Mouse (Mus musculus): ENCODE results near the gene Nploc4. TPM values are rescaled to one million over a fixed set of nuclear protein-coding genes. Genes with fewer than 3 reads are reported as not detected.
"Not testable (repeated sequence)": the region's sequence is repeated elsewhere in the genome, so short reads cannot be mapped to it uniquely, and the experiment has no call there.

The Nploc4 gene
- polyA plus RNA-seq, 1 experiment from 2014 or later, result 36.3 TPM

- Histone ChIP-seq H3K9me3 (replicated peaks) (no peaks in the 10 kb centered on the region), H3K36me3 (no peaks in the 10 kb centered on the region), H3K4me1 (no peaks in the 10 kb centered on the region), H3K4me3 (replicated peaks) (no peak within 1 kb of the TSS), H3K4me2 (replicated peaks) (no peak within 1 kb of the TSS), H3K27ac (replicated peaks) (no peak within 1 kb of the TSS), H3K27me3 (no peaks in the 10 kb centered on the region), H3K9ac (no peak within 1 kb of the TSS)
- WGBS, result 86% methylated on average over 3 of the region's 3 CpGs
- ATAC-seq (ENCODE audit: insufficient number of reproducible peaks, low FRiP score, low TSS enrichment, low read depth), result no peak
Measured at GRCm38 (mm10) chr11:120442344-120442743, 4.8 kb upstream of the Nploc4 start, which contains the start of gene Tspan10. Gene Tspan10, plus strand, starts transcription at chr11:120442644.

DNA sequence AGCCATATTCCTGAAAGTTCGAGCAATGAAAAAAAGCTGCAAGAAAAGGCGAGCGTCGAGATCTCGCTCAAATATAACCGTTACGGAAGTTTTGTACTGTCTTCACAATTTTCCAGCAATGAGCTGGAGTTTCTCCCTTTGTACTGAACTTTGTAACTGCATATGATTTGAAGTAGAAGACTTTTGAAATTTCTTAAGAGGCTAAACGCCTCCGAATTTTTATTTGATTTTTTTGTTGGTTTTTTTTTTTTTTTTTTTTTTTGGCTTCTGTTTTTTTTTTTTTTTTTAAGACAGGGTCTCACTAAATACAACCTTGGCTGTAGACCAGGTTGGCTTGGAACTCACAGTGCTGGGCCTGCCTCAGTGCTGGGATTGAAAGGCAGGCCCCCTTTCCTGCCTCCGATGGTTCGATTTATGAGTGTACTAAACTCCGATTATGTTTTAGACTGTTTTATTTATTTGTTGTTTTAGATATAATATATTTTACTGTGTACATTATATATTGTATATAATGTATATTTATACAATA, 413 bp upstream of the Nploc4 start:
- Histone ChIP-seq H3K4me2 (replicated peaks) (peak overlapping the region; percentile 54), H3K9ac (peak overlapping the region; percentile 86; the same call in 1 of the 2 replicates), H3K9me3 (replicated peaks) (no peaks in the 10 kb centered on the region), H3K27ac (replicated peaks) (peak overlapping the region; percentile 77; the same call in 1 of the 2 replicates), H3K27me3 (no peaks in the 10 kb centered on the region), H3K4me1 (peaks cover 11% of the 10 kb centered on the region), H3K4me3 (replicated peaks) (peak overlapping the region; percentile 85), H3K36me3 (peaks cover 21% of the 10 kb centered on the region)
- WGBS, result 25% methylated on average over 12 of the region's 12 CpGs
- ATAC-seq (ENCODE audit: insufficient number of reproducible peaks, low FRiP score, low TSS enrichment, low read depth), result no peak

GRCm38 (mm10) chr11:120426727-120427126, 10.8 kb downstream of the Nploc4 start:
- Histone ChIP-seq H3K4me2 (replicated peaks) (no peak overlapping the region), H3K9me3 (replicated peaks) (no peaks in the 10 kb centered on the region), H3K36me3 (peaks cover 79% of the 10 kb centered on the region), H3K4me3 (replicated peaks) (no peak overlapping the region), H3K9ac (no peak overlapping the region), H3K27ac (replicated peaks) (no peak overlapping the region), H3K27me3 (no peaks in the 10 kb centered on the region), H3K4me1 (no peaks in the 10 kb centered on the region)
- no peak for ATAC-seq (ENCODE audit: insufficient number of reproducible peaks, low FRiP score, low TSS enrichment, low read depth)
- WGBS, result 87% methylated on average over 3 of the region's 3 CpGs

DNA sequence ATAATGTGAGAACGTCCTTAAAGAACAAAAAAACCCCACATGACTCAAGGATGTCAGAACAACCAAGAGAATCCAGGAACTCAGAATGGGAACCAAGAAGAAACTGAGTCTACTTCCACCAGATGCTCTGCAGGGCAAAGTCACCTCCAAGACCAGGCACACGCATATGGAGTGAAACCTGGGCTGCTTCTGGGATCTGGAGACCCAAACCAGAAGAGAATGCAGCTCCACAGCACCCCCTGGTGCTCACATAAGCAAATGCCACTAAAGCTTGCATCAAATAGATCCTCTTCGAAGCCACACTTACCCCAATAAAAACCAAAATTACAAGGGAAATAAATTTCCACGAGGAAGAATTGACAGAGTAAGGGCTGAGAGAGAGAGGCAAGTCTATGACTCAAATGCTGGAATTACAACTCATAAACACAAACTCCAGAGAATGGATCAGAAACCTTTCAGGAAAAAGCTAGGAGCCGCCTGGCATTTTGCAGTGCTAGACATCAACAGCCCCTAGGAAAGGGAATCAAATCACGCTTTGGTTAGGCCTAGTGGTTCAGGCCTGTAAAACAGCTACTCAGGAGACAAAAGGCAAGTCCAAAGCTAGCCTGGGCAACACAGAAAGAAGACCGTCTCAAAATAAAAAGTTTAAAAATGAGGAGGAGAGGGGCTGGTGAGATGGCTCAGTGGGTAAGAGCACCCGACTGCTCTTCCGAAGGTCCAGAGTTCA, 13.8 kb downstream of the Nploc4 start:
- WGBS, result 64% methylated on average over 9 of the region's 9 CpGs
- no peak for ATAC-seq (ENCODE audit: insufficient number of reproducible peaks, low FRiP score, low TSS enrichment, low read depth)
- Histone ChIP-seq H3K4me1 (no peaks in the 10 kb centered on the region), H3K9me3 (replicated peaks) (no peaks in the 10 kb centered on the region), H3K27ac (replicated peaks) (no peak overlapping the region), H3K9ac (no peak overlapping the region), H3K36me3 (peaks cover 78% of the 10 kb centered on the region), H3K4me2 (replicated peaks) (no peak overlapping the region), H3K27me3 (no peaks in the 10 kb centered on the region), H3K4me3 (replicated peaks) (no peak overlapping the region)

- Histone ChIP-seq H3K27me3 (no peaks in the 10 kb centered on the region), H3K9ac (no peak overlapping the region), H3K27ac (replicated peaks) (no peak overlapping the region), H3K4me3 (replicated peaks) (no peak overlapping the region), H3K4me1 (no peaks in the 10 kb centered on the region), H3K4me2 (replicated peaks) (no peak overlapping the region), H3K36me3 (peaks cover 78% of the 10 kb centered on the region), H3K9me3 (replicated peaks) (no peaks in the 10 kb centered on the region)
- WGBS, result 85% methylated on average over 13 of the region's 13 CpGs
- no peak for ATAC-seq (ENCODE audit: insufficient number of reproducible peaks, low FRiP score, low TSS enrichment, low read depth)
Measured at GRCm38 (mm10) chr11:120422651-120423568, 14.6 kb downstream of the Nploc4 start.

GRCm38 (mm10) chr11:120418592-120418991, 18.9 kb downstream of the Nploc4 start:
- Histone ChIP-seq H3K4me3 (replicated peaks) (no peak overlapping the region), H3K27ac (replicated peaks) (no peak overlapping the region), H3K9ac (no peak overlapping the region), H3K4me2 (replicated peaks) (no peak overlapping the region), H3K9me3 (replicated peaks) (no peaks in the 10 kb centered on the region), H3K27me3 (no peaks in the 10 kb centered on the region), H3K4me1 (no peaks in the 10 kb centered on the region), H3K36me3 (peaks cover 78% of the 10 kb centered on the region)
- no peak for ATAC-seq (ENCODE audit: insufficient number of reproducible peaks, low FRiP score, low TSS enrichment, low read depth)
- whole genome bisulfite sequencing, result 89% methylated on average over 1 of the region's 1 CpGs

DNA sequence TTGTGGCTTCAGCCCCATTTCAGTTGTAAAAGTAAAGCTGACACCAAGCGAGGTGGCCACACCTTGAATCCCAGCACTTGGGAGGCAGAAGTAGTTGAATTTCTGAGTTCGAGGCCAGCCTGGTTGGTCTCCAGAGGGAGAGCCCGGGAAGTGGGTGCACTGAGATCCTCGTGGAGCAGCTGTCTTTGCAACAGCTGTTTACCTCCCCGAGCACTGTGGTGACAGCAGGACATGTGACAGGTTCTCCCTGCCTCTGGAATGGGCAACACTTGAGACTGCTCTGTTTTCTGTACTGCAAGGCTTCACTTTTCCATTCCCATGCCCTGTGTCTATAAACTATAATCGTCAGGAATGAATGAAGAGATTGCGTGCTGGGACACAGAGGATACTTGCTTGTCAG, 19.7 kb downstream of the Nploc4 start:
- no peak overlapping the region for H3K4me3 ChIP-seq (replicated peaks)
- H3K27ac ChIP-seq (replicated peaks), result no peak overlapping the region
- no peaks in the 10 kb centered on the region for H3K9me3 ChIP-seq (replicated peaks)
- 89% methylated on average over 7 of the region's 7 CpGs for WGBS
- H3K4me1 ChIP-seq, result no peaks in the 10 kb centered on the region
- H3K4me2 ChIP-seq (replicated peaks), result no peak overlapping the region
- no peaks in the 10 kb centered on the region for H3K27me3 ChIP-seq
- H3K9ac ChIP-seq, result no peak overlapping the region
- peaks cover 78% of the 10 kb centered on the region for H3K36me3 ChIP-seq
- ATAC-seq (ENCODE audit: insufficient number of reproducible peaks, low FRiP score, low TSS enrichment, low read depth), result no peak

DNA sequence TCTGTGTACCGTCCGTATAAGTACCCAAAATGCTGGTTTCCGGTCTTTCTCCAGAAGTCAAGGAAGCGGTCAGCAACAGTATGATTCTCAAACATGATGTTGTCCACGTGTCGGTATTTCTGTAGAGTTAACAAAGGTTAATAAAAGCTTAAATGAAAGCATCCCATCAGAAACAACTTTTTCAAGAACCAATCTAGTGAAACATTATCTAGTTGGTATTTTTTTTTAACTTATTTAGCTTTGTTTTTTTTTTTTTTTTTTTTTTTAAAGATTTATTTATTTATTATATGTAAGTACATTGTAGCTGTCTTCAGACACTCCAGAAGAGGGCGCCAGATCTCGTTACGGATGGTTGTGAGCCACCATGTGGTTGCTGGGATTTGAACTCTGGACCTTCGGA, 23.9 kb downstream of the Nploc4 start:
- H3K27me3 ChIP-seq; H3K4me1 ChIP-seq; H3K27ac ChIP-seq (replicated peaks); H3K9me3 ChIP-seq (replicated peaks); ATAC-seq (ENCODE audit: insufficient number of reproducible peaks, low FRiP score, low TSS enrichment, low read depth); H3K9ac ChIP-seq; H3K4me2 ChIP-seq (replicated peaks); H3K4me3 ChIP-seq (replicated peaks): not testable (repeated sequence)
- peaks cover 85% of the 10 kb centered on the region for H3K36me3 ChIP-seq
- WGBS, result 95% methylated on average over 7 of the region's 10 CpGs

- H3K4me3 ChIP-seq (replicated peaks), result no peak overlapping the region
- no peak overlapping the region for H3K9ac ChIP-seq
- no peak for ATAC-seq (ENCODE audit: insufficient number of reproducible peaks, low FRiP score, low TSS enrichment, low read depth)
- no peaks in the 10 kb centered on the region for H3K9me3 ChIP-seq (replicated peaks)
- H3K27ac ChIP-seq (replicated peaks), result no peak overlapping the region
- no peaks in the 10 kb centered on the region for H3K27me3 ChIP-seq
- H3K4me2 ChIP-seq (replicated peaks), result no peak overlapping the region
- peaks cover 94% of the 10 kb centered on the region for H3K36me3 ChIP-seq
- 84% methylated on average over 1 of the region's 1 CpGs for WGBS
- no peaks in the 10 kb centered on the region for H3K4me1 ChIP-seq
Measured at GRCm38 (mm10) chr11:120406445-120406844, 31.1 kb downstream of the Nploc4 start.

DNA sequence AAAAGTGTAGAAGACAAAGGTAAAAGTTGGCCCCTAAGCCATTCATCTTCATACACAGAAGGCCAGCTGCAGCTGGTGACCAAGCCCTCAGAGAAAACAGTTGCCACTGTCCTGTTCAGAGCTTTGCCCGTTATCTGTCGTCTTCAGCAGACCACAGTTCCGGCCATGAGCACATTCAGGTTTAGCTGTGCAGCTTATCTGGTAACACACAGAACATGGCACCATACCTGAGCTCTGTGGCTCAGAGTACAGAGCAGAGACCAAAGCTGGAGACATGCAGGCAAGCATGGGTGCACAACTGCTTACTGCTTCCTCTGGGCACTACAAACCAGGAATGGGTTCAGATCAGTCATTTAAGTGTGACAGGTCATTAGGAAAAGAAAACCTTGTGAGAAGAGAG, 31.6 kb downstream of the Nploc4 start:
- no peak for ATAC-seq (ENCODE audit: insufficient number of reproducible peaks, low FRiP score, low TSS enrichment, low read depth)
- Histone ChIP-seq H3K4me1 (no peaks in the 10 kb centered on the region), H3K36me3 (peaks cover 94% of the 10 kb centered on the region), H3K4me3 (replicated peaks) (no peak overlapping the region), H3K4me2 (replicated peaks) (no peak overlapping the region), H3K27ac (replicated peaks) (no peak overlapping the region), H3K9me3 (replicated peaks) (no peaks in the 10 kb centered on the region), H3K27me3 (no peaks in the 10 kb centered on the region), H3K9ac (no peak overlapping the region)
- 93% methylated on average over 3 of the region's 3 CpGs for WGBS

GRCm38 (mm10) chr11:120404814-120405213, 32.7 kb downstream of the Nploc4 start:
- no peak for ATAC-seq (ENCODE audit: insufficient number of reproducible peaks, low FRiP score, low TSS enrichment, low read depth)
- no peak overlapping the region for H3K4me3 ChIP-seq (replicated peaks)
- 95% methylated on average over 1 of the region's 1 CpGs for WGBS

More at GRCm38 (mm10) chr11:120404814-120405213, 32.7 kb downstream of the Nploc4 start:
- no peaks in the 10 kb centered on the region for H3K4me1 ChIP-seq
- peaks cover 94% of the 10 kb centered on the region for H3K36me3 ChIP-seq
- no peaks in the 10 kb centered on the region for H3K9me3 ChIP-seq (replicated peaks)
- no peaks in the 10 kb centered on the region for H3K27me3 ChIP-seq
- no peak overlapping the region for H3K4me2 ChIP-seq (replicated peaks)
- no peak overlapping the region for H3K27ac ChIP-seq (replicated peaks)
- H3K9ac ChIP-seq, result no peak overlapping the region

All from embryonic facial prominence, embryonic 15.5 days (tissue).